In genomic region chr5:35006599-35006998, GRCm38 (mm10) we compare ENCODE assay signal across 21 mouse cellular contexts. TPM values are rescaled to one million over a fixed set of nuclear protein-coding genes. Genes with fewer than 3 reads are reported as not detected.
DNase-seq lines count a peak whose midpoint lies in the region; ATAC-seq and TF ChIP-seq lines count a peak whose summit lies in the region.
"Had no signal": no experiment of that assay in that cellular context is flagged by ENCODE, and none has a peak within 500 bp of the region (broad histone marks: within the 10 kb centered on the region; RNA-seq: fewer than 3 reads in every experiment).

No protein-coding gene starts in this region.

- peak; percentile 87 for ATAC-seq in liver, postnatal 0 days
- ATAC-seq in lung, postnatal 0 days: peak; percentile 44
- ATAC-seq: forebrain, embryonic 13.5 days; forebrain, embryonic 16.5 days had no signal

- no peaks in the 10 kb centered on the region for H3K27me3 ChIP-seq in liver, postnatal 0 days (ENCODE audit: insufficient read depth, low read length)
- H3K27me3 ChIP-seq in lung, postnatal 0 days (replicated peaks; ENCODE audit: insufficient read depth, low read length): no peaks in the 10 kb centered on the region
- H3K27me3 ChIP-seq: forebrain, embryonic 13.5 days; hindbrain, embryonic 12.5 days; hindbrain, embryonic 15.5 days had no signal

- TF ChIP-seq CTCF in liver, postnatal 0 days (IDR thresholded peaks at IDR 0.05; ENCODE audit: low read depth): no peak
- TF ChIP-seq CTCF in lung, postnatal 0 days (IDR thresholded peaks at IDR 0.05): no peak

- peak; percentile 35 for DNase-seq in liver, postnatal 0 days
- DNase-seq in liver: no peak
- DNase-seq in lung, postnatal 0 days (ENCODE audit: low spot score): no peak
- DNase-seq in lung, postnatal 25 days (ENCODE audit: low spot score): peak; percentile 48
- no peak for DNase-seq in natural killer cell, adult 2 months (ENCODE audit: low spot score in 2 of 2)
- no peak for DNase-seq in heart, adult 11 months
- DNase-seq: adrenal gland, adult 8-10 months; adrenal gland, postnatal 25 days; cerebellum, adult 18-20 months; cerebellum, adult 9-10 months; cerebellum, postnatal 14 days; gastrocnemius, postnatal 10 days; gastrocnemius, postnatal 36 days had no signal

- 60% methylated on average over 2 of the region's 2 CpGs for WGBS in liver, postnatal 0 days (ENCODE audit: insufficient replicate concordance)
- WGBS in lung, postnatal 0 days: 54% methylated on average over 2 of the region's 2 CpGs

- peak; percentile 57 for TF ChIP-seq EP300 in liver, postnatal 0 days (IDR thresholded peaks at IDR 0.05; ENCODE audit: low read depth)
- peak; percentile 48; the same call in 1 of the 2 replicates for TF ChIP-seq EP300 in lung, postnatal 0 days (IDR thresholded peaks at IDR 0.05)

- no peak overlapping the region for H3K4me2 ChIP-seq in liver, postnatal 0 days (ENCODE audit: low read depth, low read length)
- no peak overlapping the region for H3K4me2 ChIP-seq in lung, postnatal 0 days (replicated peaks; ENCODE audit: low read depth, low read length)
- H3K4me2 ChIP-seq: forebrain, embryonic 13.5 days; heart, embryonic 11.5 days; hindbrain, embryonic 12.5 days; hindbrain, embryonic 15.5 days had no signal

- H3K9me3 ChIP-seq in liver, postnatal 0 days (ENCODE audit: low read length): no peaks in the 10 kb centered on the region
- no peaks in the 10 kb centered on the region for H3K9me3 ChIP-seq in lung, postnatal 0 days (ENCODE audit: low read length)
- H3K9me3 ChIP-seq: forebrain, embryonic 10.5 days; forebrain, embryonic 13.5 days; hindbrain, embryonic 12.5 days; hindbrain, embryonic 15.5 days had no signal

- H3K27ac ChIP-seq in liver, postnatal 0 days (ENCODE audit: low read depth): peak overlapping the region; percentile 29; the same call in 1 of the 2 replicates
- H3K27ac ChIP-seq in lung, postnatal 0 days (ENCODE audit: low read length): no peak overlapping the region
- H3K27ac ChIP-seq: forebrain, embryonic 10.5 days; forebrain, embryonic 13.5 days; hindbrain, embryonic 12.5 days; hindbrain, embryonic 15.5 days had no signal

- no peak overlapping the region for H3K4me3 ChIP-seq in liver, postnatal 0 days (ENCODE audit: low read depth, low read length)
- no peak overlapping the region for H3K4me3 ChIP-seq in lung, postnatal 0 days (ENCODE audit: low read depth, low read length)
- H3K4me3 ChIP-seq: forebrain, embryonic 10.5 days; forebrain, embryonic 13.5 days; hindbrain, embryonic 12.5 days; hindbrain, embryonic 15.5 days had no signal

- no peak overlapping the region for H3K9ac ChIP-seq in liver, postnatal 0 days (replicated peaks)
- H3K9ac ChIP-seq in lung, postnatal 0 days (replicated peaks; ENCODE audit: low read depth): no peak overlapping the region
- H3K9ac ChIP-seq: forebrain, embryonic 13.5 days; hindbrain, embryonic 12.5 days; hindbrain, embryonic 15.5 days had no signal

- peaks cover 8% of the 10 kb centered on the region for H3K4me1 ChIP-seq in liver, postnatal 0 days (ENCODE audit: insufficient read depth)
- H3K4me1 ChIP-seq in lung, postnatal 0 days (ENCODE audit: insufficient read depth, low read depth, low read length): no peaks in the 10 kb centered on the region
- H3K4me1 ChIP-seq: hindbrain, embryonic 12.5 days had no signal

- H3K36me3 ChIP-seq in liver, postnatal 0 days (replicated peaks; ENCODE audit: insufficient read depth, low read length): peaks cover 6% of the 10 kb centered on the region
- no peaks in the 10 kb centered on the region; the same call in 1 of the 2 replicates for H3K36me3 ChIP-seq in lung, postnatal 0 days (ENCODE audit: insufficient read depth, low read length)
- H3K36me3 ChIP-seq: hindbrain, embryonic 15.5 days had no signal

RNA-seq across cellular contexts. Expression of gene Hgfac, which starts 34.7 kb away (rescaled TPM):
- polyA plus RNA-seq in liver, postnatal 0 days (2015; fragmentation: Nextera tagmentation; extraction: Ambion mirVana): 285 and 304 TPM in 2 replicates
- 0.73 and 0.82 TPM in 2 replicates for polyA plus RNA-seq in lung, postnatal 0 days (2015; fragmentation: Nextera tagmentation; extraction: Ambion mirVana)
- polyA plus RNA-seq: embryonic facial prominence, embryonic 11.5 days had no signal

RNA-seq across cellular contexts. Expression of gene Dok7, which starts 50.0 kb away (rescaled TPM):
- 0.05 and 0.06 TPM in 2 replicates for polyA plus RNA-seq in liver, postnatal 0 days (2015; fragmentation: Nextera tagmentation; extraction: Ambion mirVana)
- polyA plus RNA-seq in lung, postnatal 0 days (2015; fragmentation: Nextera tagmentation; extraction: Ambion mirVana): 0.56 and 0.67 TPM in 2 replicates
- polyA plus RNA-seq: activated CD4-positive, CD25-positive, alpha-beta regulatory T cell, adult 4 months had no signal

RNA-seq across cellular contexts. Expression of gene Rgs12, which starts 57.4 kb away (rescaled TPM):
- polyA plus RNA-seq in liver, postnatal 0 days (2015; fragmentation: Nextera tagmentation; extraction: Ambion mirVana): 6.9 and 7.3 TPM in 2 replicates
- polyA plus RNA-seq in lung, postnatal 0 days (2015; fragmentation: Nextera tagmentation; extraction: Ambion mirVana): 45.5 and 46.7 TPM in 2 replicates

Comparison
In these comparisons a context has a peak if more than half of its experiments do, and no peak if none do; other contexts are left out.
1. DNase-seq: peak in liver, postnatal 0 days (single experiment) and lung, postnatal 25 days (single experiment); none in liver (single experiment), lung, postnatal 0 days (single experiment), natural killer cell, adult 2 months (0 of 2) and heart, adult 11 months (single experiment).
2. RNA of gene Hgfac, which starts 34.7 kb away (polyA plus RNA-seq): 285 to 304 TPM in liver, postnatal 0 days; 0.73 to 0.82 TPM in lung, postnatal 0 days; every median in the first group is over 100 times any median in the second.